Mouse (Mus musculus) leukemia stem cell, adult 10-12 weeks (primary cell): Measurements from ENCODE around the gene Slc6a20b. TPM values are rescaled to one million over a fixed set of nuclear protein-coding genes. Genes with fewer than 3 reads are reported as not detected.

Experiments
- polyA plus RNA-seq: library from polyadenylated mRNA; stranded (reverse); fragments of >175 nt; gene quantifications from 2 replicates; pipeline ENCODE4 v1.2.3, GENCODE M21; 2012; ENCODE audit warnings: low replicate concordance

Gene Slc6a20b
- polyA plus RNA-seq = 0.05 and 0.09 TPM in 2 replicates

GRCm38 (mm10) chr9:123632281-123632680, at the start of gene Slc6a20b:
TSS of gene Slc6a20b (minus strand) at chr9:123632565.

GRCm38 (mm10) chr9:123678327-123679105, 46.2 kb upstream of the Slc6a20b start, which contains the start of the genes Ccr9 and Slc6a20a:
TSS of gene Ccr9 (plus strand) at chr9:123678439.
TSS of gene Slc6a20a (minus strand) at chr9:123678885.

Other genes starting within 250 kb of the Slc6a20b start
- 13.7 and 24.0 TPM in 2 replicates for gene Limd1, start 153.9 kb downstream of the Slc6a20b start, polyA plus RNA-seq
- gene Sacm1l, start 102.8 kb downstream of the Slc6a20b start, polyA plus RNA-seq = 1.7 and 2.9 TPM in 2 replicates
- 0.91 and 1.0 TPM in 2 replicates for gene Ccr9, start 45.9 kb upstream of the Slc6a20b start, polyA plus RNA-seq
- 2.7 and 4.5 TPM in 2 replicates for gene Slc6a20a, start 46.3 kb upstream of the Slc6a20b start, polyA plus RNA-seq
- gene Lztfl1, start 85.1 kb upstream of the Slc6a20b start, polyA plus RNA-seq = 0.61 and 1.6 TPM in 2 replicates
- gene Cxcr6, start 173.9 kb upstream of the Slc6a20b start, polyA plus RNA-seq = 0.09 and 0.12 TPM in 2 replicates
- 1.6 and 1.9 TPM in 2 replicates for gene Fyco1, start 219.3 kb upstream of the Slc6a20b start, polyA plus RNA-seq
- gene Xcr1, start 229.5 kb upstream of the Slc6a20b start, polyA plus RNA-seq = 0.05 and 0.13 TPM in 2 replicates